Mouse (Mus musculus) megakaryocyte progenitor cell, adult 5-6 weeks (primary cell): ENCODE measurements around the gene Stard3. TPM values are rescaled to one million over a fixed set of nuclear protein-coding genes. Genes with fewer than 3 reads are reported as not detected.
"Not testable (repeated sequence)": the region's sequence is repeated elsewhere in the genome, so short reads cannot be mapped to it uniquely, and the experiment has no call there.

Experiments used
- ATAC-seq: replicated peaks from 2 replicates; pipeline ENCODE4 v1.8.0; 2016; ENCODE audit warnings: mild to moderate bottlenecking, moderate TSS enrichment, inconsistent platforms; ENCODE audit not compliant: poor library complexity
- total RNA-seq, 2 experiments: library from RNA; stranded (forward) in 1 of 2; stranded (reverse) in 1 of 2; fragments of 157-497, 149-512 nt in 1 of 2; fragments of 200-1000 nt in 1 of 2; gene quantifications; 2 replicates each; pipeline versions ENCODE4 v1.2.3 to v1.2.4; 2015 to 2017

Stard3 gene
- total RNA-seq, 2 experiments from 2014 or later, result 12.0 to 17.8 TPM

DNA sequence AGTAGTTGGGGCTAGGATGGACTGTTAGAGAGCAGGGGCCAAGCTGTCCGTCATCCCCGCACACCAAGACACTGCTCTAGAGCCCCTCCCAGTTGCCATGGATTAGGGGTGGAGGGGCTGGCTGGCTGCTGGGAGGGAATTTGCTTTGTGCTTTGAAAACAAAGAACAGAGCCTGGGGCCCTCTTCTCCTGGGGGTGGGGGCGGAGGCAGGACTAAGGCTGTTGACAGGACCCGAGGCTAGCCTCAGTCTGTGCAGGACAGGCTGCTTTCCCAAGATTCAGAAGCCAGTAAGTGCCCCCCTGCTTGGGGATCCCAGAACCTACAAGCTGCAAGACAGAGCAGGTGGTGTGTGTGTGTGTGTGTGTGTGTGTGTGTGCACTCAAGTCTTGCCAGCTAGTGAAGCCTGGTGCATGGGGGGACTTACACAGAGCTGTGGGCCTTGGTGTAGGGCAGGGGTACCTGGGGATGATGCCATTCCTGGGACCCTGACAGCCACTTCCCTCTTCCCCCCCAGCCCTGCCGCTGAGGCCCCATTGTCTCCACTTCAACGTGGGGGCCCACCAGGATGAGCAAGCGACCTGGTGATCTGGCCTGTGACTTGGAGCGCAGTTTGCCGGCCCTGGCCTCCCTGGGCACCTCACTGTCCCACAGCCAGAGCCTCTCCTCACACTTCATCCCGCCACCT is 13.5 kb downstream of the Stard3 start:
- no peak for ATAC-seq

DNA sequence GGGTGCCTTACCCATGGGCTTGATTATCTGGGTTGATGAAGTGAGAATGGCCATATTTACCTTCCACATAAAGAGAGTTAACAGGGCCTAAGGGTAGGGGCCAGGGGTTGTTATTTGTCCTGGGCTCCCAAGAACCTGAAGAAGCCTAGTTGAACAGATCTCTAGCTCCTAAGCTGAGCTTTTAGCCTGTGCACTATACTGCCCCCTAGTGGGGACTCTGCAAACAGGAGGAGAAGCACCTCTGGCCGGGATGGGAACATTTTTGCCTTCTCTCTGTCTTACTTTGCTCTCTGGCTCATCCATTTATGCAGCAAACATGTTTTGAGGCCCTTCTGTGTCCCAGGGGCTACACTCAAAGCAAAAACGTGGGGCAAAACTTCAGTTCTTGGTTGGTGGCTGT is 14.2 kb downstream of the Stard3 start:
- ATAC-seq, result peak; percentile 68

DNA sequence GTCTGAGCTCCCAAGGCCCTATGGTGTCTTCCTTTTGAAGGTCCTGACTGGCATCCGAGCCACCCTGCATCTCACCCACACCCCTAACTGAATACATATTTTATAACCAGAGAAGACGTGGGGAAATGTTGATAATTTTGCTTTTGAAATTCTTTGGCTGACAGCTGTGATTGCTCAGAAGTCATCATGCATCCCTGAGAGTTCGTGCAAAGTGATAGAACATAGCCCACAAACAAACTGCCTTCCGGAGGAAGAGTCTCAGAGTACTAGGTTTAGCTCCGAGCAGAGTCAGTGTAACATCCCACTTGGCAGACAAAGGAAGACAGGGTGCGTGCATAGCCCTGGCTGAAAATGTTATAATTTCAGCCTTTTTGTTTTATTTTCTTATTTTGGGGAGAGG is 15.1 kb downstream of the Stard3 start:
- no peak for ATAC-seq

DNA sequence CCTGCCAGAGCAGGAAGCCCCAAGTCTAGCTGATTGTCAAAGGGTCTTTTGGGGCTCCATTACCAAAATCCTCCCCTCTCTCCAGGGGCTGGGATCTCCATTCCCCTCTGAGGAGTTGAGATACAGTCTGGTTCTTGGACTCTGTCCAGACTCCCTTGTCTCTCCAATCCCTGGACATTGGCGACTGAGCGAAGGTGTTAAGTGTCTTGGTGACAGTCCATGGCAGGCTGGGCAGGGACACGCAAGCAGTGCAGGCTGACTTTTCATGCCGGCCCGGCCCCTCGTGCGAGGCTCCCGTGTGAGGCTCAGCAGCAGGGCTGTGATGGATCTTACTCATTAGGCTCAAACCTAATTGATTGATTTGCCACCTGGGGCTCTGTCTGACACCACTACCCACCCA is 16.1 kb downstream of the Stard3 start:
- ATAC-seq, result no peak

DNA sequence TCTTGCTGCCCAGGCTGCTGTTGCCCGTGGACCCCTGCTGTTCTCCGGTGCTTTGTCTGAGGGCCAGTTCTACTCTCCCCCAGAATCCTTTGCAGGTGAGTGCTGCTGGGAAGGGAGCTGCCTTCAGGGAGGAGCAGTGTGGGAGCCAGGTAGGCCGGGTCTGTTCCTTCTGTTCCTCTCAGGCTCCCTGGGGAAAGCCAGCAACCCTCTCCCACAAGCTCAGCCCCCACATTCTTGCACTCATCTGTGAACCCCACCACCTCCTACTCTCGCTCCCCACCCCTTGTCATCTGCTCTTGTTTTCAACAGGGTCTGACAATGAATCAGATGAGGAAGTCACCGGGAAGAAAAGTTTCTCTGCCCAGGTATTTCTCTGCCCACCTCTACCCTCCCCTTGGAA is 18.6 kb downstream of the Stard3 start:
- ATAC-seq, result no peak

DNA sequence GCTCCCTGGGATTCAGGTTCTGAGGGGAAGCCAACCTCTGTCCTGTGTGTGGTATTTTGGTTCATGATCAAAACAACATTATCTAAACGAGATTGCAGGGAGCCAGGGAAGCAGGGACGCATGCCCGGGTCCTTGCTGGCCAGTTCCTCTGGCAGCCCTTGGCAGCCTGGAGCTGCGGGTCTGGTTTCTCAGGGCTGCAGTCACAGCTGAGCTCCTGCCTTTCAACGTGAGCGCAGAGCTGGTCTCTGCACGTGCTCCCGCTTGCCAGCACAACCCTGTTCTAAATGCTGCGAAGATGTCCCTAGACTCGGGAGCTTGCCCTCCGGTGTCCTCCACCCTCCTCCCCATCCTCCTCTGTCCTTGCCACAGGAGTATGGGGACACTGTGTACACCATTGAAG is 19.6 kb downstream of the Stard3 start:
- ATAC-seq, result no peak

DNA sequence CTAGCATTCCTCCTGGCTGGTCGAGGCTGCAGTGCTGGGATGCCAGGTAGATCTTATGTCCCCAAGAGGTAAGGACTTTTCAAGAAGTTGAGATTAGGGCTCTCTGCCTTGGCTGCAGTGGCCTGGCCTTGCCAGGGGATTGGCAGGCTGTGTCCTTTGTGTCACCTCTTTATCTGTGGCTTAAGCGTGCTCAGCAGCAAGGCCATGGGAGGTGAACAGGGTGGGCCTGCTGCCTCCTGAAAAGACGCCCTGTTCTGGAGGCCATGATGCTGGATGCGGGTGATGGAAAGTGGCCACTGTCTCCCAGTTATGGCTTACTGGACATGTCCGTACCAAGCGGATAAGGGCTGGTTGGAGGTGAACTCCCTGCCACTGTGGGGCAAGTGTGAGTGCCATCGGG is 21.2 kb downstream of the Stard3 start:
- no peak for ATAC-seq

DNA sequence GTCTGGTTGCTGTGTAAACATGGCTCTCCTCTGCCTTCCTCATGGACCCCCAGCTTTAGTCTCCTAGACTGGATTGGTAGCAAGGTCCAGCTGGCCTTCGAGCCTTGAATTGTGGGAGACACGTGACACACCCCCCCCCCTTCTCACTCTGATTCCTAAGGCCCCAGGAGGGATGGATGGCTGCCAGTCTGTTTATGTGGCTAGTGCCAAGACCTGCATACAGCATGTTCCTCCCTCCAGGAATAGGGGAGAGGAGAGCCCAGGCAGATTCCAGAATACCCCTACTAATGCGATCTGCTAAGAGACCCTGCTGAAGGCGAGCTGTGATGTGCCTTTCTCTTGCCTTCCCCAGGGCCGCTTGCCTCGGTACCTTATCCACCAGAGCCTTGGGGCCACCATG is 21.9 kb downstream of the Stard3 start:
- ATAC-seq, result no peak

DNA sequence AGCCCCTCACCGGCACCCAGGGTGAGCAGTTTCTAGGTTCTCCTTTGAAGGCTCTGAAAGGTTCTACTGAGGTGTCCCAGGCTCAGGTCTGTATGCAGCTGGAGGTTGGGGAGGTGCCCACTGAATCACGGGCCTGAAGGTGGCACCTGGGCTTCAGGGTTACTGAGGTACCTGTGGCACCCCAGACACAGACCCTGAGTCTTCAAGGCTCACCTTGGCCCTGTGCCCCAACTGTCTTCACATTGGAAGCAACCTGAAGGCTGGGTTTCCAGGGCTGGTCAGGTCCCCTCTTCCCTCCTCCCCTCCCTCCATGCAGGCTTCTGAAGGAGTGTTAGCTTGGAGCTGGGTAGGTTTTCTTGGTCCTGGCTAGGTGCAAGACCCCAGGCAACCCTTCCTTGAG is 23.5 kb downstream of the Stard3 start:
- no peak for ATAC-seq

DNA sequence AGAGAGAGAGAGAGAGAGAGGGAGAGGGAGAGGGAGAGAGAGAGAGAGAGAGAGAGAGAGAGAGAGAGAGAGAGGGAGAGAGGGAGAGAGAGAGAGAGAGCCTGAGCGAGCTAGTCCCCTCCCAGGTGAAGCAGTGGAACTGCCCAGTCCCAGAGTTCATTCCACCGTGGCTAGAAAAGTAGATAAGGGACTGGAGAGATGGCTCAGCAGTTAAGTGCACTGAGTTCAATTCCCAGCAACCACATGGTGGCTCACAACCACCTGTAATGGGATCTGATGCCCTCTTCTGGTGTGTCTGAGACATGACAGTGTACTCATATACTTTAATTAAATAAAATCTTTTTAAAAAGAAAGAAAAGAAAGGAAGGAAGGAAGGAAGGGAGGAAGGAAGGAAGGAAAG is 24.2 kb downstream of the Stard3 start:
- ATAC-seq, result not testable (repeated sequence)

DNA sequence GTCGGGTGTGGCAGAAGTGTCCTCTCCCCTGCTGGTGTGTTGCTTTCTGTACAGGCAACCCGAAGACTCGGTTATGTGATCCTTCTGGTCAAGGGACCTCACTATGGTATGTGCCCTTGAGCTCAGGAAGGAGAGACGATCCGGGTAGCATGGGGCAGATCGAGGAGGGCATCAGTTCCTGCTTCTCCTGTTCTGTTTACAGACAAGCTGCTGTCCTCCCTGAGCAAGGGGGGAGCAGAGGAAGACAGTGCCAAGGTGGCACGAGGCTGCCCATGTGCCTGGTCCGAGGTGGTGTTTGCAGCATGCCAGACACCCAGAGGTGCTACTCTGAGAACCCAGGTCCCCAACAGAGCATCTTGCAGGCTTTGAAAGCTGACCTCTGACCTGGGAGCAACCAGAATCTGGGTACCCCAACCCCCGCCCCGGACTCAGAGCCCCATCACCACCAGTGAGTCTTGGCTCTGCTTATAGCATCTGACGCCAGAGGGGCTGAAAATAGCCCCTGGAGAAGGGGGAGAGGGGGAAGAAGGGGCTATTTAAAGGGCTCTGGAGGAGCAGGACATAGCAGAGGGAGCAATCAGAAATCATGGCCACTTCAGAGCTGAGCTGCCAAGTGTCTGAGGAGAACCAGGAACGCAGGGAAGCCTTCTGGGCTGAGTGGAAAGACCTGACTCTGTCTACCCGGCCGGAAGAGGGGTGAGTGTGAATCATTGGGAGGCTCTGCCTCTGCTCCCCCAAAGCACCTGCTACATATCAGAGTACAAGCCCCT is 25.3 kb downstream of the Stard3 start, which contains the start of gene Tcap:
Gene Tcap, plus strand, starts transcription at position 551 of the 770 bp plus-strand sequence.
- no peak for ATAC-seq

DNA sequence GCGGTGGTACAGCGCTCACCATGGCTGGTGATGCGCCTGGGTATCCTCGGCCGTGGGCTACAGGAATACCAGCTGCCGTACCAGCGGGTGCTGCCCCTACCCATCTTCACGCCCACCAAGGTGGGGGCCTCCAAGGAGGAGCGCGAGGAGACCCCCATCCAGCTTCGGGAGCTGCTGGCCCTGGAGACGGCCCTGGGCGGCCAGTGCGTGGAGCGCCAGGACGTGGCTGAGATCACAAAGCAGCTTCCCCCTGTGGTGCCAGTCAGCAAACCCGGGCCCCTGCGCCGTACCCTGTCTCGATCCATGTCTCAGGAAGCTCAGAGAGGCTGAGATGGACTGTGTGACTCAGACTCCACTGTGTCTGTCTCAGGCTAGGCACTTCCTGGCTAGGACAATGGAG is 26.0 kb downstream of the Stard3 start:
- ATAC-seq, result no peak

DNA sequence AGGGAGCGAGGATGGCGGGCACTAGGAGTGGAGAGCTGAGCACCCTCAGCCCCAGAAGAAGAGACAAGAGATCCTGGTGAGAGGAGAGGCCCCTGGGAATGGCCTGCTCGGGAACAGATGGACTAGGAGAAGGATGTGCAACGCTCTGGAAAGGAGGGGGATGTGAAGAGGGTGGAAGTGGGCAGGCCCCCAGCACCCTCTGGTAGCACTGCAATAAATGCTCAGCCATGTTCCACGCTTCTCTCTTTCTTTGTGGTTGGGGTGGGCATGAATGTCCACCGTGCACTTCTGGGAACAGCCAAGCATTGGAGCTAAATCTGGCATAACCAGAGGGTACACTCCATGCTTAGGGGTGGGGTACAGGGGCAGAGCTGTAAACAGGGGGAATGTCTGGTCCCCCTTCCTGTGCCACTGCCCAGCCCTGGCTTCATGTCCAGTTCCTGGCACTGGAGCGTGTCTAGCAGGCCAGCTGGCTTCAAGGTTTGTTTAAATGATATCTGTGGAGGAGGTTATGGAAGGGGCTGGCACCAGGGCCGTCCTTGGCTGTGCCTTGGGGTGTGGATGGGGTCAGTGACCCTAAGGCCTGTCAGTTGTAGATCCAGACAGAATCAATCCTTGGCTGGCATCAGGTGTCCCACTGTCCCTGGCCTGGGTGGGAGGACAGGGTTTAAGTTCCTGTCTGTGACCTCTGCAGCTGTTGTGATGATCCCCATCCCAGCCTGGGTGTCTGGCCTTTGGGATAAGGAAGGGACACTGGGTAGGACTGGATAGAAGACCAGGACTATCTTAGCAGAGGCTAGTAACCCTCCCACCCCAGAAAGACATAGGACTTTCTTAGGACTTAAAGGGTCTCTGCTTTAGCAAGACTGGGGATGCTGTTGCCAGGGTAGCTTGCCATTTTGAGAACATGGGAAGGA is 26.8 kb downstream of the Stard3 start:
- ATAC-seq, result no peak

DNA sequence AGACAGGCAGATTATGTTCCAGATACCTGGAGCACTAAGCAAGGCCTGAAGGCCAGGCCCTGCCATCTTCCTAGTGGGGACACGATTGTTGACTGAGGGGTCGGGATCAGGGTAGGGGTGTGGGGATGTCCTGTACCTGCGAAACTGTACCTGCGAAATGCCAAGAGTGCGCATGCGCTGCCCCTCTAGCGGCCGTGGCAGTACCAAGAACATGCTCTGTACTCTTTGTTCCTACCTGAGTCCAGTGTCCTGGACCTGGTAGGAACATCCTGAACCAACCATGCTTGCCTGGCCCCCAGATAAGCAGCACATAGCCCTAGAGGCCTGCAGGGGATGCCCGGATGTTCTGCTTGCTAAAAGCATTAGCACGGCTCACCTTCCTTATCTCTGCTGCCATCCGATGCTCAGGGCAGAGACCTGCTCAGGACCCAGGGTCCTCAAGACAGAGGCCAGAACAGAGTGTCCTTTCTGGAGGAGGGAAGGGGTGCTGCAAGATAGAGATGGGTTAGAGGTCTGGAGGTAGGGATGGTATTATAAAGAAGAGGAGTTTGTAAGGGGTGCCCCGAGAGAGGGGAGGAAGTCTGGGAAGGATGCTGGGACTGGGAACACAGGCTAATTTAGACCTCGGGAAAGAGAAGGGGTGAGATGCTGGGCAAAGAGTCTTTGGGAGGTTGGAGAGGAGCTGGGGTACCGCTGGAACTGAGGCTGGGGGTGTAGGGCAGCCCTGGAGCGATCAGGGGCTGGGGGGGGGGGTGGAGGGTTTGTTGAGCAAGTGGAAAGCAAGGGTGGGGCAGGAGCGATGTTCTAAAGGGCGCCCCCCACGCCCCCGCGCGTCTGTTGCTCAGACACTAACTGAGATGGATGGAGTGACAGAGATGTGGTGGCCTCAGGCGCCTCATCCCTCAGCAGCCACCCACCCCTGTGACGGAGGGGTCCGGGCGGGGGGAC is 27.7 kb downstream of the Stard3 start, which contains the start of gene Pnmt:
Gene Pnmt, plus strand, starts transcription at position 813 of the 948 bp plus-strand sequence.
- no peak for ATAC-seq

DNA sequence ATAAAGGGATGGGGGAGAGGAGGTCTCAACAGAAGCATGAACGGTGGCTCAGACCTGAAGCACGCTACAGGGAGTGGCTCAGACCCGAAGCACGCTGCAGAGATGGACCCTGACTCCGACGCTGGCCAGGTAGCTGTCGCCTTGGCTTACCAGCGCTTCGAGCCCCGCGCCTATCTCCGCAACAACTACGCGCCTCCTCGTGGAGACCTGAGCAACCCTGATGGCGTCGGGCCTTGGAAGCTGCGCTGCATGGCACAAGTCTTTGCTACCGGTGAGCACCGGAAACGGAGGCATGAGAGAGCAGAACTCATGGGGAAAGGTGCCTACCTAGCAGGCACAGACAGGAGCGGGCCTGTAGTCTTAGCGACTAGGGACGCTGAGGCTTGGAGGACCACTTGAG is 28.4 kb downstream of the Stard3 start:
- no peak for ATAC-seq

DNA sequence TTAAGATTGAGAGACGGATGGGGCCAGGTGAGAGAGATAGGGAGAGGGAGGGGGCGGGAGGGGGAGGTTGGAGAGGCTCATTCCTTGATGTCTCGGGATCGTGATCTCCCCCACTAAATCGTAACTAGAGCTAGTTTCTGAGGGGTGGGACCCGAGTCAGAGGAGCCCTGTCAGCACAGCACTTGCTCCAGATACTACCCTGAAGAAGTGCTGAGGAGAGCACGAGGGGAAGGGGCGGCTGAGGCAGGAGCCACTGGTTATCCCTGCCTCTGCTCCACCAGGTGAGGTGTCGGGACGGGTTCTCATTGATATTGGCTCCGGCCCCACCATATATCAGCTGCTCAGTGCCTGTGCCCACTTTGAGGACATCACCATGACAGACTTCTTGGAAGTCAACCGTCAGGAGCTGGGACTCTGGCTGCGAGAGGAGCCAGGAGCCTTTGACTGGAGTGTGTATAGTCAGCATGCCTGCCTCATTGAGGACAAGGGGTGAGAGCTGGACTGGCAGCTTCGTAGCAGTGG is 28.9 kb downstream of the Stard3 start:
- no peak for ATAC-seq

DNA sequence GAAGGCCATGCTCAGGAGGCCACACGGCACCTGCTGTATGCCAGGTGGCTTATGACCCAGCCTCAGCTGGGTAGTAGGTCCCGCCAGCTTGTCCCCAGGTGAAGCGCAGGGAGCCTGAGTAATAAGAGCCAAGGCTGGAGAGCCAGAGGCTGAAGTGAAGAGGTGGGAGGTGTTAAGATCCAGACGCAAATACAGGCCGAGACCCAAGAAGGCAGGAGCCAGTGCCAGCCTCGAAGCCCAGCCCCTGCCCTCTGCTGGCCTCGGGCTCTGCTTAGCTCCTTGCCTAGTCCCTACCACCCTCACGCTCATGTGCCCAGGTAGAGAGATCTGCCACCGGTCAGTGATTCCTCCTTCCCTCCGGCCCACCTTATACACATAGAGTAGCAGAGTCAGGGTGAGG is 30.1 kb downstream of the Stard3 start:
- no peak for ATAC-seq

DNA sequence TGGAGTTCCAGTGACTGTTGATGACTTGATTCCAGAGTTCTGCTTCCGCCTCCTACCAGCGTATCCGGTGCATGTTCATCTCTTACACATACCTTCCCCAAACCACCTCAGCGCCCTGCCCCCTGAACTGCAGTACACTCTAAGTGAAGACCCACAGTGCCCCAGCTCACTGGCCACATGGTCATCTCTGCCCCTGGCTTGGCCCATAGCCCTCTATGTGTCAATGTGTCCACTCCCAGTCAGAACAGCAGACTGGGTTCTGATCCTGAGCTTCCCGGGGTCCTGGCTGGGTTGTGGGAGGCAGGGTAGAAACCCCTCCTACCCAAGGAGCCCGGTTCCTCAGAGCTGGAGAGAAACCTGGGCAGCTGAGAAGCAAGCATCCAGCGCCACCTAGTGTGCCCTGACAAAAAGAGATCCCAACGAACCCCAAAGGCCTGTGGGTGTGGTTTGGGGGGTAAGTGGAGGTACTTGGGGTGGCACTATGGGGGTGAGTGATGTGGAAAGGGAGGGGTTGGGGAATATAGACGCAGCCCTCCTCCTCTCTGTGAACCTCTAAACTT is 31.1 kb downstream of the Stard3 start:
- peak; percentile 44 for ATAC-seq

DNA sequence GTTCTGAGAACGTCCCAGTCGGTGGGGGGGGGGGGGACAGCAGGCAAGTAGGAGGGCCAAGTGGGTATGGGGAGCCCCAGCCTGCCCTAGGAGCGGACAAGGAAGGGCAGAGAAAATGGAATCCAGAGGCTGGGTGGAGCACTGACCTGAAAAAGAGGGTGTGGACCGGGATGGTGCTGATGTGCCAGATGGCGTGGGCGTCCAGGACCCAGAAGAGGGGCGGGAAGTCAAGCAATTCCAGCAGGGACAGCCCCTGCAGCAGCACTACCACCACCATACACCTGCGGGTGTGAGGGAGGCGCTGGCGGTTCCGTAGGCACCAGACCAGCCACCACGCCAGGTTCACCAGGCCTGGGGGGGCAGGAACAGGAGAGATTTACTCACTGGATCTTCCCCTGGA is 32.0 kb downstream of the Stard3 start:
- no peak for ATAC-seq

DNA sequence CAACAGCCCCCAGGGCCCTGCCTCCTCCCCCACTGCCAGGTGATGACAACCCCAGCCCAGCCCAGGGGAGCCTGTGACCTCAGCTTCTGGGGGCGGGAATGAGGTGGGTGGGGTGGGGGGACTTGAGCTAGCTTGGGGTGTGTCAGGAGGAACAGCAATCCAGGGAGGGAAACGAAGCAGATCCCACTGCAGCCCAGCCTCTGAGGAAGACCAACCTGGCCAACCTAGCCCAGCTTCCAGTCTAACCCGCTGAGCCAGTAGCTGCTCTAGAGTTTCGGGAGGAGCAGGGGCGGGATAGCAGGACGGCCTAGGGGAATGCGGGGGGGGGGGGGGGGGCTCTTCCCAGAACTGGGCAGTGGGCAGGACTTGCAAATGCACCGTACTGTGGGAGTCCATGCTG is 33.9 kb downstream of the Stard3 start:
- no peak for ATAC-seq
